Mouse (Mus musculus) spleen, postnatal 36 days (tissue): ENCODE results near the gene Ube4b.

Source experiments
- DNase-seq, 2 experiments: peaks; one replicate each; pipeline ENCODE4 v3.0.0; 2022; ENCODE audit warnings: low spot score in 2 of 2, mixed read lengths in 1 of 2

Gene Ube4b

GRCm38 (mm10) chr4:149306712-149307595 lies 119.6 kb downstream of the Ube4b start:
- DNase-seq = peak in 1 of 2 experiments; percentile 20

GRCm38 (mm10) chr4:149305761-149306711 lies 120.5 kb downstream of the Ube4b start:
- no peak for DNase-seq

- DNase-seq = no peak
Measured at GRCm38 (mm10) chr4:149304466-149304865, 122.1 kb downstream of the Ube4b start.

GRCm38 (mm10) chr4:149303502-149303901 lies 123.0 kb downstream of the Ube4b start:
- no peak for DNase-seq

- no peak for DNase-seq
Measured at GRCm38 (mm10) chr4:149302751-149303150, 123.8 kb downstream of the Ube4b start.

- no peak for DNase-seq
Measured at GRCm38 (mm10) chr4:149302136-149302535, 124.4 kb downstream of the Ube4b start.

- no peak for DNase-seq
Measured at GRCm38 (mm10) chr4:149296501-149296900, 130.0 kb downstream of the Ube4b start.

GRCm38 (mm10) chr4:149292984-149293383 lies 133.6 kb downstream of the Ube4b start:
- DNase-seq = no peak

- DNase-seq = no peak
Measured at GRCm38 (mm10) chr4:149291061-149291460, 135.5 kb downstream of the Ube4b start.

- DNase-seq = no peak
Measured at GRCm38 (mm10) chr4:149290157-149290750, 136.3 kb downstream of the Ube4b start.

GRCm38 (mm10) chr4:149286287-149287137 lies 140.0 kb downstream of the Ube4b start:
- DNase-seq = no peak

GRCm38 (mm10) chr4:149285691-149286090 lies 140.9 kb downstream of the Ube4b start:
- no peak for DNase-seq

- DNase-seq = no peak
Measured at GRCm38 (mm10) chr4:149283018-149283417, 143.5 kb downstream of the Ube4b start.

GRCm38 (mm10) chr4:149282025-149282738 lies 144.4 kb downstream of the Ube4b start:
- DNase-seq = no peak
